Mouse (Mus musculus) megakaryocyte, adult 5-6 weeks (primary cell): ENCODE results near the gene Dmrtc1c1. TPM values are rescaled to one million over a fixed set of nuclear protein-coding genes. Genes with fewer than 3 reads are reported as not detected.
"Not testable (repeated sequence)": the region's sequence is repeated elsewhere in the genome, so short reads cannot be mapped to it uniquely, and the experiment has no call there.

ENCODE experiments used
- ATAC-seq: 2 replicates; pipeline ENCODE4 v1.8.0; 2016; ENCODE audit warnings: mild to moderate bottlenecking, inconsistent platforms; ENCODE audit not compliant: poor library complexity, severe bottlenecking
- total RNA-seq, 2 experiments: library from RNA; stranded (forward) in 1 of 2; stranded (reverse) in 1 of 2; fragments of 153-499, 151-499 nt in 1 of 2; fragments of 221-1000, 200-1000 nt in 1 of 2; gene quantifications; 2 replicates each; pipeline versions ENCODE4 v1.2.3 to v1.2.4; 2015 to 2017

Gene Dmrtc1c1
- total RNA-seq (2015) (not detected in 2 replicates), total RNA-seq (2017) (not detected in 2 replicates)

- ATAC-seq, result not testable (repeated sequence)
Observed at GRCm38 (mm10) chrX:102802663-102803062, at the start of gene Dmrtc1c1. Dmrtc1c1 (plus strand) TSS chrX:102802963.

- no peak for ATAC-seq
Observed at GRCm38 (mm10) chrX:102765878-102766277, 36.9 kb upstream of the Dmrtc1c1 start.

- ATAC-seq, result no peak
Observed at GRCm38 (mm10) chrX:102812311-102812710, 9.5 kb downstream of the Dmrtc1c1 start.

GRCm38 (mm10) chrX:102854516-102854915 lies 51.8 kb downstream of the Dmrtc1c1 start, which contains the start of gene Dmrtc1c2:
Dmrtc1c2 (minus strand) TSS chrX:102854616.
- ATAC-seq, result not testable (repeated sequence)

Other genes starting within 250 kb of the Dmrtc1c1 start
- gene Phka1, start 158.7 kb upstream of the Dmrtc1c1 start, total RNA-seq (2015), result 1.7 and 3.0 TPM in 2 replicates
- gene Phka1, start 158.7 kb upstream of the Dmrtc1c1 start, total RNA-seq (2017), result 2.9 and 3.5 TPM in 2 replicates
- gene Gm3880, start 116.0 kb upstream of the Dmrtc1c1 start, total RNA-seq (2015), result not detected in 2 replicates
- gene Gm3880, start 116.0 kb upstream of the Dmrtc1c1 start, total RNA-seq (2017), result not detected in 2 replicates
- gene Gm9112, start 95.3 kb upstream of the Dmrtc1c1 start, total RNA-seq (2015), result not detected in 2 replicates
- not detected in 2 replicates for gene Gm9112, start 95.3 kb upstream of the Dmrtc1c1 start, total RNA-seq (2017)
- gene Dmrtc1b, start 95.1 kb upstream of the Dmrtc1c1 start, total RNA-seq (2015), result not detected in 2 replicates
- gene Dmrtc1b, start 95.1 kb upstream of the Dmrtc1c1 start, total RNA-seq (2017), result not detected in 2 replicates
- not detected in 2 replicates for gene Dmrtc1c2, start 51.7 kb downstream of the Dmrtc1c1 start, total RNA-seq (2015)
- not detected in 2 replicates for gene Dmrtc1c2, start 51.7 kb downstream of the Dmrtc1c1 start, total RNA-seq (2017)
- gene 1700031F05Rik, start 65.0 kb downstream of the Dmrtc1c1 start, total RNA-seq (2015), result not detected in 2 replicates
- not detected in 2 replicates for gene 1700031F05Rik, start 65.0 kb downstream of the Dmrtc1c1 start, total RNA-seq (2017)
- not detected in 2 replicates for gene Dmrtc1a, start 105.7 kb downstream of the Dmrtc1c1 start, total RNA-seq (2015)
- gene Dmrtc1a, start 105.7 kb downstream of the Dmrtc1c1 start, total RNA-seq (2017), result not detected in 2 replicates
- not detected in 2 replicates for gene 1700011M02Rik, start 105.9 kb downstream of the Dmrtc1c1 start, total RNA-seq (2015)
- gene 1700011M02Rik, start 105.9 kb downstream of the Dmrtc1c1 start, total RNA-seq (2017), result not detected in 2 replicates
- gene 1700018G05Rik, start 125.4 kb downstream of the Dmrtc1c1 start, total RNA-seq (2015), result not detected in 2 replicates
- gene 1700018G05Rik, start 125.4 kb downstream of the Dmrtc1c1 start, total RNA-seq (2017), result not detected in 2 replicates